Mouse (Mus musculus) layer of hippocampus, adult 9-10 months (tissue): ENCODE results near the gene Zfp317.
"Not testable (repeated sequence)": the region's sequence is repeated elsewhere in the genome, so short reads cannot be mapped to it uniquely, and the experiment has no call there.

Experiments
- DNase-seq: peaks from one replicate; pipeline ENCODE4 v3.0.0; 2022; ENCODE audit warnings: low spot score

Gene Zfp317

GRCm38 (mm10) chr9:19621843-19622822, at the start of gene Zfp317:
Zfp317 (plus strand) TSS chr9:19622102.
- DNase-seq, result peak; percentile 98

GRCm38 (mm10) chr9:19582317-19582716, 39.6 kb upstream of the Zfp317 start, which contains the start of gene Olfr855:
Olfr855 (plus strand) TSS chr9:19582617.
- DNase-seq, result no peak

- DNase-seq, result no peak
Measured at GRCm38 (mm10) chr9:19621297-19621696, 605 bp upstream of the Zfp317 start.

- DNase-seq, result no peak
Measured at GRCm38 (mm10) chr9:19629574-19629973, 7.7 kb downstream of the Zfp317 start.

GRCm38 (mm10) chr9:19645193-19645592, 23.3 kb downstream of the Zfp317 start:
- DNase-seq, result no peak

GRCm38 (mm10) chr9:19690281-19690680, 68.4 kb downstream of the Zfp317 start:
- no peak for DNase-seq

- DNase-seq, result no peak
Measured at GRCm38 (mm10) chr9:19691426-19691825, 69.5 kb downstream of the Zfp317 start.

GRCm38 (mm10) chr9:19692430-19692829, 70.5 kb downstream of the Zfp317 start:
- DNase-seq, result no peak

- not testable (repeated sequence) for DNase-seq
Measured at GRCm38 (mm10) chr9:19694285-19694684, 72.4 kb downstream of the Zfp317 start.

- not testable (repeated sequence) for DNase-seq
Measured at GRCm38 (mm10) chr9:19694898-19695379, 73.0 kb downstream of the Zfp317 start.
